Mouse (Mus musculus) liver, embryonic 14.5 days (tissue): ENCODE measurements around the gene Med11.

Experiments
- CTCF ChIP-seq: IDR thresholded peaks from 2 replicates; pipeline ENCODE4 v1.5.1; 2016; ENCODE audit warnings: antibody characterized with exemption, low read depth, control low read depth
- EP300 ChIP-seq: IDR thresholded peaks from 2 replicates; pipeline ENCODE4 v1.6.1; 2016; ENCODE audit warnings: antibody characterized with exemption, low read depth

DNA sequence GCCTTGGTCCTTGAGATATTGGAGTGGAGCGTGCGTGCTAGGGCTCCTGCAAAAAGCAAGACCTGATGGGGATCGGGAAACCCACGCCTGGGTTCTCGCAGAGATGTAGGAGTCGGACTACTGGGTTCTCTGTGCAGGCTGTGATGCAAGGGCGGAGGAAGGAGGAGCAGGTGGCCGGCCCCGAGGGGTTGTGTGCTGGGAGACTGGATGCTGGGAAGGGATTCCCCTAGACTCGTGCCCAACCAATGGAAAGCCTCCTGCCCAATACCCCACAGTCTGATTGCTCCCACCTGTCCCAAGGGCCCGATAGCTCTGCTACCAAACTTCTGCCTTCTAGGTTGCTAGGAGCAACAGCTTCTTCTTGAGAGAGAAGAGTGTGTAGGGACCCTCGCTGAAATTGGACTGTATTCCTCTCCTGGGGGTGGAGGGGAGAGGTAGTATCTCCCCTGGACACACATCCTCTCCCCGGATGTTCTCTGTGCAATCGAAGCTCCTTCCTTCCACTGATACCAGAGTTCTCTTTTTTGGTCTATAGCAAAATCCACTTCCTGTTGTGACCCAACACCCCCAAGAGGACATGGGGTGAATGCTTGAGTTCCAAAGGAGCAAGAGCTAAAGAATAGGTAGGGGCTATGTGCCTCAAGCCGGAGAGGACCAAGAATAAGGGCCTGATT lies 18.7 kb upstream of the Med11 start:
- TF ChIP-seq CTCF (no peak), EP300 (0 out of 2 replicates have a peak, but pooled peaks have one; percentile 8)
